Mouse (Mus musculus): ENCODE results near the gene 8030411F24Rik.
A peak's percentile ranks its signal among the peaks of the same experiment; 100 is the strongest.
"Not testable (repeated sequence)": the region's sequence is repeated elsewhere in the genome, so short reads cannot be mapped to it uniquely, and the experiment has no call there.

8030411F24Rik gene

GRCm38 (mm10) chr2:148781709-148782108 is at the start of gene 8030411F24Rik:
8030411F24Rik (plus strand) TSS chr2:148782009.
- DNase-seq (ENCODE audit: low spot score in 2 of 2), result no peak

- DNase-seq (ENCODE audit: low spot score in 2 of 2), result peak; percentile 92 to 96
Measured at GRCm38 (mm10) chr2:148732327-148733000, 49.3 kb upstream of the 8030411F24Rik start, which contains the start of gene Napb. Napb (minus strand) TSS chr2:148732467.

GRCm38 (mm10) chr2:148743001-148743400 is 38.8 kb upstream of the 8030411F24Rik start:
- DNase-seq (ENCODE audit: low spot score in 2 of 2), result peak in 1 of 2 experiments; percentile 70

GRCm38 (mm10) chr2:148743846-148744407 is 37.9 kb upstream of the 8030411F24Rik start:
- DNase-seq (ENCODE audit: low spot score in 2 of 2), result no peak

- DNase-seq (ENCODE audit: low spot score in 2 of 2), result no peak
Measured at GRCm38 (mm10) chr2:148750058-148750457, 31.8 kb upstream of the 8030411F24Rik start, which contains the start of gene Cstl1. Cstl1 (plus strand) TSS chr2:148750358.

GRCm38 (mm10) chr2:148751893-148752813 is 29.7 kb upstream of the 8030411F24Rik start:
- peak; percentile 60 to 82 for DNase-seq (ENCODE audit: low spot score in 2 of 2)

GRCm38 (mm10) chr2:148754310-148754846 is 27.4 kb upstream of the 8030411F24Rik start:
- no peak for DNase-seq (ENCODE audit: low spot score in 2 of 2)

- no peak for DNase-seq (ENCODE audit: low spot score in 2 of 2)
Measured at GRCm38 (mm10) chr2:148763648-148764388, 18.0 kb upstream of the 8030411F24Rik start.

GRCm38 (mm10) chr2:148771397-148771796 is 10.4 kb upstream of the 8030411F24Rik start, which contains the start of gene Cst11:
Cst11 (minus strand) TSS chr2:148771497.
- DNase-seq (ENCODE audit: low spot score in 2 of 2), result not testable (repeated sequence)

GRCm38 (mm10) chr2:148789142-148789541 is 7.3 kb downstream of the 8030411F24Rik start, which contains the start of gene Cst12:
Cst12 (plus strand) TSS chr2:148789361.
- peak in 1 of 2 experiments; percentile 6 for DNase-seq (ENCODE audit: low spot score in 2 of 2)

- DNase-seq (ENCODE audit: low spot score in 2 of 2), result no peak
Measured at GRCm38 (mm10) chr2:148798485-148798884, 16.7 kb downstream of the 8030411F24Rik start, which contains the start of gene Cst8. Cst8 (plus strand) TSS chr2:148798785.

- DNase-seq (ENCODE audit: low spot score in 2 of 2), result no peak
Measured at GRCm38 (mm10) chr2:148801491-148801921, 19.7 kb downstream of the 8030411F24Rik start.

GRCm38 (mm10) chr2:148806696-148807095 is 24.9 kb downstream of the 8030411F24Rik start:
- no peak for DNase-seq (ENCODE audit: low spot score in 2 of 2)

GRCm38 (mm10) chr2:148819909-148820308 is 38.1 kb downstream of the 8030411F24Rik start, which contains the start of gene Cst13:
Cst13 (plus strand) TSS chr2:148820081.
- no peak for DNase-seq (ENCODE audit: low spot score in 2 of 2)

- no peak for DNase-seq (ENCODE audit: low spot score in 2 of 2)
Measured at GRCm38 (mm10) chr2:148825986-148826385, 44.2 kb downstream of the 8030411F24Rik start.

- DNase-seq (ENCODE audit: low spot score in 2 of 2), result no peak
Measured at GRCm38 (mm10) chr2:148834912-148835311, 53.1 kb downstream of the 8030411F24Rik start, which contains the start of gene Cst9. Cst9 (plus strand) TSS chr2:148835147.

Measured in left cerebral cortex, adult 9 months (tissue).